Mouse (Mus musculus) cerebellum, adult 9-11 months (tissue): ENCODE results near the gene Pacrg.

Experiments used
- DNase-seq: peaks from one replicate; pipeline ENCODE4 v3.0.0; 2022

Gene Pacrg

DNA sequence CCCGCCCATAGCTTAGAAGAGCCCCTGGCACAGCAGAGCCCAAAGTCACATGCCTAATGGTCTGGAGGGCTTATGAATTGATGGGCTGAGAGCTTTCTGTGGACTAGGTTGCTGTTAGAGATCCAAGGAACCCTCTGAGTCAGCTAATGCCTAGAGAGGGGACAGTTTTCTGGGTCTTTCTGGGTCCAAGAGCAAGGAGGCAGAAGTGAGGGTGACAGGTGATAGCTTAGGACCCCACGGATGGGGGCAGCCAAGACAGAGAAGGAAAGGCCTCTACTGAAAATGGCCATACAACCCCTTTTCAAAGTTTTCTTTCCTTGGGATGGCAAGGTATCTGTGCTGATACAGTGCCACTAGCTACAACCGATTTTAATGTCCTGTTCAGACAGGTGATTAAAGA is 399.1 kb downstream of the Pacrg start:
- DNase-seq = no peak

DNA sequence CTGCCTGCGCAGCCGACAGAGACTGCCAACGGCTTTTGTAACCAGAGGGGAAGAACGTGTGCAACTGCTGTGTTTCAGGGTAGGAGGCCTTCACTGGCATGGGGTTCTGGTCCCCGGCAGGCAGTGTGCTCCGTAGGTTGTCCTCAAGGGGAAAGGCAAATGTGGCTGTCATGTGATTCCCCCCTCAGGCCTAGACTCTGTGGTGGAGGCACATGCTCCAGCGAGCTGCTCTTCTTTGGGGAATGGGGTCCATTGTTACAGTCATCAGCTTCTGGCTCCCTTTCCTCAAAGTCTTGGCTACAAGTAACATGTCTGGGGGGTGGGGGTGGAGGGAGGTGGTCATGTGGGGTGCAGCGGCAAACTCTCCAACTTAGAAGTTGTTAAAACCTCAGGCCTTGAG is 400.3 kb downstream of the Pacrg start:
- DNase-seq = no peak

GRCm38 (mm10) chr17:10434867-10435266 is 405.2 kb downstream of the Pacrg start:
- no peak for DNase-seq

DNA sequence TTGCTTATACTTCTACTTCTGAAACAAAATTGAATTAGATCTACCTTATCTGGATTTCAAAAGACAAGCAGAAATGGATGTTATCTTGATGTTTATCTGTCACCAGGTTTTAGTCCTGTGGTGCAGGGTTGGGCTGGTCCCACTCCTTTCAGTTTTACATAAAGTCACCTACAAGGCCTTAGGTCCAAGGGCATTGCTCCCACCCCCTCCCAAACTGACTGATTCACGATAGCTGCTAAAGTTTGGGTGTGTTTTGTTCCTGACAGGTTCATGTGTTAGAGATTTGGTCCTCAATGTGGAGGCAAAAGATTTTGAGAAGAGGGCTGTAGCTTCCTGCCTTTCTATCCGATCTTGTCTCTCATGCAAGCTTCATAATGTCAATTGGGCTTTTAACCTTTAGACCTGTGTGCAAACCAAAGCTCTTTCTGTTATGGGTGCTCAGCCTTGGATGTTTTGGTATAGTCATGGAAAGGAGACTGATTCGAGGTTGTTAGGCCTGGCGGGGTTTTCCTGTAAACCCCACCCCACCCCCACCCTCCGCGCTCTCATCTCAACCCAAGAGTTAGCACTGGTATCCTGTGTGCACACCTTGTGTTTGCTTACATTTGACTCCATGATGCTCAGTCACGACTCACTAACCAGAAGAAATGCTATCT is 407.5 kb downstream of the Pacrg start:
- no peak for DNase-seq

DNA sequence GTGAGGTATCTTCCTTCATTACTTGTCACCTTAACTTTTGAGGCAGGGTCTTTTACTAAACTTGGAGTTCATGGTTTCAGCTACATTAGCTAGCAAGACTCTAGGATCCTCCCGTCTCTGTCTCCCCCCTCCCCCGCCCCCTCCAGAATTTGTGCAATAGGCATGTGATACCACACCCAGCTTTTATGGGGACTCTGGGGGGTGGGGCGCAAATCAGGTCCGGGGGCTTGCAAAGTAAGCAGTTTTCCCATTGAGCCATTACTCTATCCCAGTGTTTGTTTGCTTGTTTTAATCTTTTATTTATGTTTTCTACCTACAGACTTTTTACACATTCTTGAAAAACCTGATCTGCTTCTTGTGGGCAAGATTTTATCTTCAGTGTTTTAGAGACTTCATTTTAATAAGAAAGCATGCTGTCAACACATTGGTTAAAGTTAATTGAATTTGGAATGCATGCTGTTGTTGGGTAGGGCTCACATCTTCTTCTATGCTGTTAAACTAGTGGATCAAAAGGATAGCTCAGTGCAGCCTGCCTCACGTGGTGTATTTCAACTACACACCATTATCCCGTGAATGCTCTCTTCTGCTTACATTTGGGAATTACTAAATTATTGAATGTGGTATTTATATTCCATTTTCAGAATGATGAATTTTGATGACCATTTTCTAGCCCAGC is 408.1 kb downstream of the Pacrg start:
- no peak for DNase-seq

DNA sequence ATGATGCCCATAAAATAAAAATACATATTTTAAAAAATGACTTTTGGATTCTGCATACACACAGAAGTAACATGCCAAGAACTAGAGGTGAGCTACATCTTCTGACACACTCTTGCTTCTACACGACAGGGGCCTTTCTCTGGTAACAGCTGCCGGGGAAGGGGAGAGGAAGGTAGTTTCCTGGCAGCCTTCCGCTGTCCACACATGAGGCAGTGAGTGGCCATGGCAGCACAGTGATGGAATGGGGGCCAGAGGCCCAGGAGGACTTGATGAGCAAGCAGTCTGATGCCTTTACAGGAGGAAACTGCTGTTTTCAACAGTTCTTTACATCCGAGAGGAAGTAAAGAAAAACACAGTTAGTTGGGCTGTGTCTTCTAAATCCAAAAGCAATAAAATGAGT is 409.3 kb downstream of the Pacrg start:
- DNase-seq = no peak

- DNase-seq = no peak
Measured at GRCm38 (mm10) chr17:10429406-10429805, 410.7 kb downstream of the Pacrg start.

DNA sequence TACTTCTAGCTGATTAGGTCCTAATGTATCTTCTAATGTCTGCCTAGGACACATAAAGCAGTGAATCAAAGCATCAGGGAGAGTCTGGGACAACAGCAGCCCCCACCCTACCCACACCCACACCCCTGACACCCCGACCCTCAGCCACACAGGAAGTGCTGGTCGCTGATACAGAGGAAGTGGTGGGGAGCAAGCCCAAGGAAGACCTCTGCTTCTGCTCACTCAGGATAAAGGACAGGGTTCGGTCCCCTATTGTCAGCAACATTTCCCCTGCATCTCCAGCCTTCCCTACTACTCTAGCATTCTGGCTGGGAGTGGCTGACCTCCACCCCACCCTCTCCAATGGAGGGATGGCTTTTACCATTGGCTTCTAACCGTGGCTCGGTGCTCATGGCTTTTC is 414.8 kb downstream of the Pacrg start:
- no peak for DNase-seq

GRCm38 (mm10) chr17:10417558-10418253 is 422.4 kb downstream of the Pacrg start:
- no peak for DNase-seq

GRCm38 (mm10) chr17:10416995-10417394 is 423.1 kb downstream of the Pacrg start:
- DNase-seq = no peak

- DNase-seq = no peak
Measured at GRCm38 (mm10) chr17:10416101-10416500, 424.0 kb downstream of the Pacrg start.

GRCm38 (mm10) chr17:10414383-10414782 is 425.7 kb downstream of the Pacrg start:
- no peak for DNase-seq

DNA sequence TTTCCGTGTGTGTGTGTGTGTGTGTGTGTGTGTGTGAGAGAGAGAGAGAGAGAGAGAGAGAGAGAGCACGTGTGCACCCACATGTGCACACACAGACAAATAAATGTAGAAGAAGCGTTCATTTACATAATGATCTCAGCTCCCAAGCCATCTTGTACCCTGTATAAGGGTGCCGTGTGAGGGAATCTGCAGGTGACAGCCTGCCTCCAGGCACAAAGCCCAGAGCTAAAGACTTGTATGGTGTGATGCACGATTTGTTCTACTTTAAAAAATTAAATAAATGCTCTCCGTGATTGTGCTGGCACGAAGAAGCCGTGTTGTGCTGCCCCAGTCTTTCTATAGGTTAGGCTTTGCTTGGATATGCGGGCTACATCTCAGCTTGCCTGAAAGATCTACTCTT is 426.2 kb downstream of the Pacrg start:
- no peak for DNase-seq

DNA sequence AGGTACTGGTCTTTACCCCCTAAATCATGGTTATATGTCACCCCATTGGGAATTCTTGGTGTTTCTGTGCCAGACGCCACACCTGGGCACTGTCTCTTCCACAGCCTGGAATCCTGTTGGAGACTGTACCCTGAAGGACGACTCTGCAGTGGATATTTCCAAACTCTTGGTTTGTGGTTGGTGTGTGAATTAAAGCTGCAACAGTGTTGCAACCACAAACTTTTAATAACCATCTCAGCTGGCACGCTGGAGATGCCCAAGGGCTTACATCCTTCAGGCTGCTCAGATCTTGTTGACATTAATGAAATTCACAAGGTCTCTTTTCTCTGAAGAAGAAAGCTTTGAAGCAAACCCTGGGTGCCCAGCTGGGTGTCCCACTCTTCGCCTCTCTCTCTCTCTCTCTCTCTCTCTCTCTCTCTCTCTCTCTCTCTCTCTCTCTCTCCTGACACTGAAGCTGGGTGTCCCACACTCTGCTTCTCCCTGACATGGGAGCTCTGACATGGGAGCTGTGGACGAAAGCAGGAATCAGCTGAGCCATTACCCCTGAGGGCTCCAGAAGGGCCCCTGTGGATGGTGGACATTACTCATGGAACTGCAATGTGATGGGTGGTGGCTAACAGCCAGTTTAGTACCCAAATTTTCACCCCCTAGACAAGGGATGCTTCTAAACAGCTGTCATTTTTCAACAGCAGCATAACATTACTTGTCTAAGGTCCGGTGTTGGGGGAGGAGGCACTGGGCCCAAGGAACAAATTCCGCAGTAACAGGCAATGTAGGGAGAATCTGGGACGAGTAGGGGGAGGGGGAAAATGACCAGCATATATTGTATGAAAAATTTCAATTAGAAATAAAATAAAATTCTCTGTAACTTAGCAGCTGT is 429.3 kb downstream of the Pacrg start:
- no peak for DNase-seq

GRCm38 (mm10) chr17:10408681-10409081 is 431.4 kb downstream of the Pacrg start:
- no peak for DNase-seq

- DNase-seq = no peak
Measured at GRCm38 (mm10) chr17:10407031-10407722, 432.9 kb downstream of the Pacrg start.

DNA sequence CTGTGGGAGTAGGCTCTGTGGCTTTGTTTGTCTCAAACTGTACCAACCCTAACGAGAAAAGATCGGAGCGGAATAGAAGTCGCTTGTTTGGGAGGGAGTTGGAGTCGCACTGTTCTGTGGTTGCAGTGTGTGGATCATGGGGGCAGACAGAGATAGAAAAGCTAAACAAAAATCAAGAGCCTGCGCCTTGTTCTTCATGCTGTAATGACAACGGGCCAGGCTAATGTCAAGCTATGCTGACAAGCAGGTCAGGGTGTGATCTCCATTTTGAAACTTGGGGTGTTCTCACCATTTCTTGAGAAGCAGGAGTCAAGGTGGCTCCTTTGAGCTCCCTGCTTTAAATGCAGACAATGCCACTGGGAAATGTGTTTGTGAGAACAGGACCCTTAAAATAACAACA is 433.8 kb downstream of the Pacrg start:
- DNase-seq = no peak

- no peak for DNase-seq
Measured at GRCm38 (mm10) chr17:10405906-10406305, 434.2 kb downstream of the Pacrg start.

- DNase-seq = no peak
Measured at GRCm38 (mm10) chr17:10403186-10403585, 436.9 kb downstream of the Pacrg start.

DNA sequence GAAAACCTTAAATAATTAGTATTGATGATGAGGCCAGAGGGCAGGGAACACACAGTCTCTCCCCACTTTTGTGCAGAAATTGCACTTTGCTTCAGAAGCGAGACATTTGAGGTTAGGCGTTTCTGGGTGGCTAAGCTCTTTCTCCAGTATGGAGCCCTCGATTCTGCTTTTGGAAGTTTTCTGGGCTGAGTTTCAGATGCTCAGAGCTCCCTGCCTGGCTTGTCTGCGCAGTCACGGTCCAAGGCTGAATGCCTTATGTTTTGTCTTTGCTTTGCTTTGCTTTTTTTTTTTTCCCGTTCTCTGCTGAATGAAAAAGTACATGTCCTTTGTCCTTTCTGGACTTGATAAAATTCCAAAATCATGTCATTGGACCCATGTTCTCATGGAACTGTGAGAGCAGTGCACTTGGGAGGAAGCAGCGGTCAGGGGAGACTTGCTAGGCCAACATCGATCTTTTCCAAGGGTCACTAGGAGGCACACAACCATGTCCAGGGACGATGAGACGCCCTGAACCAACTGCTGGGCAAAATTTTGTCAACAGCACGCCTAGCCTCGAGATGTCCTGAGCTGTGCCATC is 438.0 kb downstream of the Pacrg start:
- DNase-seq = no peak

DNA sequence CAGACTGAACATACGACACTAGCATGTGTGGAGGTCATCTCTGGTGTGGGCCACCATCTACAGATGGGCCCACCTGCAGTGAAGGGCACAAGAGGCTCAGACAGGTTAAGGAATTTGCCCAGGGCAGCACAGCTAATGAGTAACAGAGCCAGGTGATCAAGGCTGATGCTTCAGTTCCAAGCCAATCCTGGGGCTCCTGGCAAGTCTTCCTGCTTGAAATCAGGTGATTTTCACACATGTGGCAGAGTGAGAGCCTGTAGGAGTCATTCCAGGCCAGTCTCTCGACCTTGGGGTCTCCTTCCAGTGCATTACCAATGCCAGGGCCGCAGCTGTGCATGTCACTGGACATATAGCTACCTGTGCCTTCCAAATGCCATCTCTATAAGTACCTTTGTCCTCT is 438.6 kb downstream of the Pacrg start:
- DNase-seq = no peak

GRCm38 (mm10) chr17:10399706-10400105 is 440.4 kb downstream of the Pacrg start:
- no peak for DNase-seq
